Mouse (Mus musculus): ENCODE results near the gene Rasgrf2.

DNA sequence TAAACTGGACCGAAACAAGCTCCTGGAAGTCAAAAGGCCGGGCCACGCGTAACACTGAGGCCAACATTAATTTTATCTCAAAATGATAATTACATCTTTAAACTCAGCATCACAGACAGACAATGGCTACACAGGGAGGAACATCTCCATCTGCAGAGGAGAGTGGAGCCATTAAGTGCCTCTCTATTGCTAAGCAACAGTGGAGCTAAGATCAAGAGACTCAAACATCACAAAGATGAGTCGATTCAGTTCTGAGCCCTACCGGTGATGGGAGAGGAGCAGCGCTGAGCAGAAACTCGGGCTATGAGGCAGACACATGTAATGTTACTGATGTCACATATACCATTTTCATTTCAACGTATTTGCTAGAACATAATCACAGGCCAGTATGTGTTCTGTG is 191.3 kb downstream of the Rasgrf2 start:
- no peak for TF ChIP-seq CTCF (IDR thresholded peaks at IDR 0.05; ENCODE audit: borderline replicate concordance, control insufficient read depth, extremely low read depth, insufficient read depth, low read length, poor library complexity)
- no peak for TF ChIP-seq POLR2A (IDR thresholded peaks at IDR 0.05; ENCODE audit: control insufficient read depth, extremely low read depth, insufficient read depth, low read length, poor library complexity)
